Mouse (Mus musculus): ENCODE results near the gene Acad8. TPM values are rescaled to one million over a fixed set of nuclear protein-coding genes. Genes with fewer than 3 reads are reported as not detected.

Acad8 gene
- polyA plus RNA-seq, 1 experiment from 2014 or later = 43.4 TPM

Other genes with a start within 250 kb of the Acad8 start
- 1.5 and 2.2 TPM in 2 replicates for gene Glb1l2, start 193.1 kb downstream of the Acad8 start, polyA plus RNA-seq (2015; fragmentation: Nextera tagmentation; extraction: Ambion mirVana)
- gene Glb1l3, start 138.7 kb downstream of the Acad8 start, polyA plus RNA-seq (2015; fragmentation: Nextera tagmentation; extraction: Ambion mirVana) = not detected in 2 replicates
- gene Gm1110, start 76.5 kb downstream of the Acad8 start, polyA plus RNA-seq (2015; fragmentation: Nextera tagmentation; extraction: Ambion mirVana) = 0.27 and 0.35 TPM in 2 replicates
- 153 and 158 TPM in 2 replicates for gene Thyn1, start 144 bp upstream of the Acad8 start, polyA plus RNA-seq (2015; fragmentation: Nextera tagmentation; extraction: Ambion mirVana)
- 85.7 and 92.7 TPM in 2 replicates for gene Vps26b, start 30.5 kb upstream of the Acad8 start, polyA plus RNA-seq (2015; fragmentation: Nextera tagmentation; extraction: Ambion mirVana)
- 23.4 and 24.9 TPM in 2 replicates for gene Ncapd3, start 30.6 kb upstream of the Acad8 start, polyA plus RNA-seq (2015; fragmentation: Nextera tagmentation; extraction: Ambion mirVana)
- gene Jam3, start 155.9 kb upstream of the Acad8 start, polyA plus RNA-seq (2015; fragmentation: Nextera tagmentation; extraction: Ambion mirVana) = 60.2 and 62.2 TPM in 2 replicates

All from forebrain, embryonic 16.5 days (tissue).